Comparison of ENCODE assay signal across 8 mouse cellular contexts in the genomic region with DNA sequence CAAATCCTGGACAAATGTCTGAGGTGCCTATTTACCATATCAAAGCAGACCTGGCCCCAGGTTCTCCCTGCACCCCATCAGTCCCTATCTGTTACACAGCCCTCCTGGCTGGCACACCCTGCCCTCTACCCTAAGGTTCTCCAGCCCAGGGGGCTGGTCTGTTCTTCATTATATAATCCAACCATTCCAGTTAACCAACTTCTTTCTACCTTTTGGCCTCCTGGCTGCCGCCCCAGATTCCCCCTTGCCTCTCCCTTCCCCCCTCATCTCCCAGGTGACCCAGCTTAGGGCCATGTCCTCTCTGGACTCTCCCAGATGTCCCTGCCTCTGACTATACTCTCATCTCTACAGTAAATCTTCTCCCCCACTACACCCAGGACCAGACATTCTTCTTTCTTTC.
"Had no signal": no experiment of that assay in that cellular context is flagged by ENCODE, and none has a peak within 500 bp of the region (broad histone marks: within the 10 kb centered on the region; RNA-seq: fewer than 3 reads in every experiment).

No protein-coding gene starts in this region.

- H3K9me3 ChIP-seq: limb, embryonic 15.5 days; liver, embryonic 13.5 days; midbrain, embryonic 13.5 days; stomach, embryonic 15.5 days had no signal

- H3K27me3 ChIP-seq: limb, embryonic 15.5 days; liver, embryonic 13.5 days; midbrain, embryonic 13.5 days; stomach, embryonic 15.5 days had no signal

- H3K9ac ChIP-seq: limb, embryonic 15.5 days; liver, embryonic 13.5 days; midbrain, embryonic 13.5 days; stomach, embryonic 15.5 days had no signal

- H3K27ac ChIP-seq: left cerebral cortex, adult 2 months; limb, embryonic 15.5 days; liver, embryonic 13.5 days; midbrain, embryonic 13.5 days; stomach, embryonic 15.5 days had no signal

- H3K4me1 ChIP-seq: midbrain, embryonic 13.5 days; stomach, embryonic 15.5 days had no signal

- H3K4me2 ChIP-seq: limb, embryonic 15.5 days; liver, embryonic 13.5 days; midbrain, embryonic 13.5 days; stomach, embryonic 15.5 days had no signal

- DNase-seq: liver, embryonic 13.5 days; lung, adult 18-20 months; right cerebral cortex, postnatal 14 days; thymus, postnatal 4 days had no signal

- ATAC-seq: midbrain, embryonic 13.5 days had no signal

- H3K36me3 ChIP-seq: limb, embryonic 15.5 days; liver, embryonic 13.5 days; midbrain, embryonic 13.5 days; stomach, embryonic 15.5 days had no signal

- H3K4me3 ChIP-seq: left cerebral cortex, adult 2 months; limb, embryonic 15.5 days; liver, embryonic 13.5 days; midbrain, embryonic 13.5 days; stomach, embryonic 15.5 days had no signal
